Mouse (Mus musculus): Measurements from ENCODE around the gene Gtf3c4. TPM values are rescaled to one million over a fixed set of nuclear protein-coding genes. Genes with fewer than 3 reads are reported as not detected.
A peak's percentile ranks its signal among the peaks of the same experiment; 100 is the strongest.

Gtf3c4 gene
- polyA plus RNA-seq, 1 experiment = 7.1 TPM

DNA sequence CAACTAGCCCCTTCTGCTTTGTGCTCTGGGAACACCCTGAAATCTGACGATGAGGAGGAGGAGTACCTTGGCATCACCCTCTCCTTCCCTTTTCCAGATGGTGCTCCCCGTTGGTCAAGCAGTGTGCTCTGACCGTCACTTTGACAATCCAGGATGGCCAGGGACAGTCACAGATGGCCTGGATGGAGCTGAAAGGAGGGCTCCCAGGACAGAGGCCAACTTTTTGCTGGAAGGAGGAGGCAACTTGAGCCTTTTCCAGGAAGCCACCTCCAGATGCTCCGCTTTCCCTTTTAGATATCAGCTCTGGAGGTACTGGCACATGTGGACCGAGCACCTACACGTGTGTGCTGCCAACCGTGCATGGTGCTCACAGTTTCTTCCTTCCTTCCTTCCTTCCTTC lies 36.8 kb downstream of the Gtf3c4 start:
- 70% methylated on average over 7 of the region's 7 CpGs for WGBS
- H3K36me3 ChIP-seq (ENCODE audit: control insufficient read depth, insufficient read depth, low read length) = no peaks in the 10 kb centered on the region
- H3K4me1 ChIP-seq (ENCODE audit: control insufficient read depth, insufficient read depth, low read length) = no peaks in the 10 kb centered on the region
- H3K27me3 ChIP-seq (replicated peaks; ENCODE audit: control insufficient read depth, insufficient read depth, low read length) = no peaks in the 10 kb centered on the region
- DNase-seq = no peak
- no peak overlapping the region for H3K4me3 ChIP-seq (ENCODE audit: insufficient read depth, low read depth, low read length)
- no peak overlapping the region for H3K27ac ChIP-seq (ENCODE audit: insufficient read depth, low read depth, low read length)
- TF ChIP-seq CTCF (conservative IDR thresholded peaks at IDR 0.05; ENCODE audit: insufficient read depth, insufficient read length, low read depth, low read length) (no peak), POLR2A (IDR thresholded peaks at IDR 0.05; ENCODE audit: low read depth, low read length) (no peak)

DNA sequence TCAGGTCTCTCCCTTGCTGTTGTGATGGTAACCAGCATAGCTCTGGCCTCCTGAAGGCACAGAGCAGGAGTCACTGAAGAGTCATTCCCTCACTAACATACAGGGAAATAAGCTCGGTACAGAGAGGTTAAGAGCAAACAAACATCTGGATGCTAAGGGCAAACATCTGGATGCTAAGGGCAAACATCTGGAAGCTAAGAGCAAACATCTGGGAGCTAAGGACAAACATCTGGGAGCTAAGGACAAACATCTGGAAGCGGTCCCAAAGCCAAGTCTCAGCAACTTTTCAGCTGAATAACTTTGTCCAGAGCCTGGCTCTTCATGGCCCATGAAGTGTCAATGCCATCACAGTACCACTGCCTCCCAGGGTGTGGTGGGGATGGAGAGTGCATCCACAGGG lies 40.6 kb downstream of the Gtf3c4 start:
- Histone ChIP-seq H3K27ac (ENCODE audit: insufficient read depth, low read depth, low read length) (no peak overlapping the region), H3K36me3 (ENCODE audit: control insufficient read depth, insufficient read depth, low read length) (no peaks in the 10 kb centered on the region), H3K27me3 (replicated peaks; ENCODE audit: control insufficient read depth, insufficient read depth, low read length) (no peaks in the 10 kb centered on the region), H3K4me1 (ENCODE audit: control insufficient read depth, insufficient read depth, low read length) (no peaks in the 10 kb centered on the region), H3K4me3 (ENCODE audit: insufficient read depth, low read depth, low read length) (no peak overlapping the region)
- no peak for DNase-seq
- 79% methylated on average over 2 of the region's 2 CpGs for WGBS
- TF ChIP-seq CTCF (conservative IDR thresholded peaks at IDR 0.05; ENCODE audit: insufficient read depth, insufficient read length, low read depth, low read length) = no peak

DNA sequence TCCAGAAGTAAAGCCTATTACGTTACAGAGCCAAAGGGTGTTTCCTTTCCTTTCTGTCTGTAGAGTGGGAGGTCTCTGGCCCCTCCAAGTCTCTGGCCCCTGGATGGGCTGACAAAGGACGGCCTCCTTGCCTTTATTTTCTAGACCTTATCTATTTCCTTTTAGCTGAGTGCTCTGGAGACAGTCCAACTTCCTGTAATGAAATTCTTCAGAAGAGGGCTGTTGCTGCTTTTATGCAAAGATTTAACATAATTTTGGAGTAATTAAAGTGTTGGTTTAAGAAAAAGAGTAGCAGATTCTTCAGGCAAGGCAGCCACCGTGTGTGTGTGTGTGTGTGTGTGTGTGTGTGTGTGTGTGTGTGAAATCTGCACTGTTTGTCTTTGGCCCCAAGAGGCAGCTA lies 41.8 kb downstream of the Gtf3c4 start:
- WGBS = 13% methylated on average over 3 of the region's 3 CpGs
- H3K27ac ChIP-seq (ENCODE audit: insufficient read depth, low read depth, low read length) = no peak overlapping the region

DNA sequence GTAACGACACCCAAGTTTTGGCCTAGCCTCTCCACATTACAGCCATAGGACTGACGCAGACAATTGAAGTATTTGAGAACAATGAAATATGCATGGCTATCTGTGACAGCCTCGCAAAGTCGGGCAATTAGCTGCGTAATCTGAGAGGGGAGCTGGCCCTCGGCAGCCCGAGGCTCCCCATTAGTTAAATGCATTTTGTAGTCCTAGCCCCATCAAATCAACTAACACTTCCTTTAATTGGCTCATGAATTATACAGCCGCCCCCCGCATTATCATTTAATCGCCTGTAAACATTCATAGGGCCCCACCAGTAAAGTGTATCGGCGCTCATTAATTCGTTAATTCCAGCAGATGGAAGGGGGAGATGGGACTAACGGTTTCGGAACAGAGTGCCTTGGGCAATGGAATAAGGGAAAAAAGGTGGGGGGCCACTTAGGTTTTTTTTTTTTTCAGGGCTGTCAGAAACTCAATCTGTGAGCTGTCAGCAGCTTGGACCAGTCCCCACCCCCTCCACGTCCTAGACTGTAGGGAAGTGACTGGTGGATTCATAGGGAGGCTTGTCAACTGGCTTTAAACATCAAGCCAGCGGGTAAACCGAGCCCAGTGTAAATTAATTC lies 42.6 kb downstream of the Gtf3c4 start:
- Histone ChIP-seq H3K36me3 (ENCODE audit: control insufficient read depth, insufficient read depth, low read length) (no peaks in the 10 kb centered on the region), H3K27me3 (replicated peaks; ENCODE audit: control insufficient read depth, insufficient read depth, low read length) (no peaks in the 10 kb centered on the region), H3K4me1 (ENCODE audit: control insufficient read depth, insufficient read depth, low read length) (no peaks in the 10 kb centered on the region), H3K4me3 (ENCODE audit: insufficient read depth, low read depth, low read length) (no peak overlapping the region), H3K27ac (ENCODE audit: insufficient read depth, low read depth, low read length) (no peak overlapping the region)
- DNase-seq = no peak
- TF ChIP-seq CTCF (conservative IDR thresholded peaks at IDR 0.05; ENCODE audit: insufficient read depth, insufficient read length, low read depth, low read length) (no peak), POLR2A (IDR thresholded peaks at IDR 0.05; ENCODE audit: low read depth, low read length) (no peak)
- WGBS = 33% methylated on average over 18 of the region's 18 CpGs

More for the DNA sequence above, 41.8 kb downstream of the Gtf3c4 start:
- no peak overlapping the region for H3K4me3 ChIP-seq (ENCODE audit: insufficient read depth, low read depth, low read length)
- no peaks in the 10 kb centered on the region for H3K4me1 ChIP-seq (ENCODE audit: control insufficient read depth, insufficient read depth, low read length)
- no peaks in the 10 kb centered on the region for H3K36me3 ChIP-seq (ENCODE audit: control insufficient read depth, insufficient read depth, low read length)
- DNase-seq = peak; percentile 27
- H3K27me3 ChIP-seq (replicated peaks; ENCODE audit: control insufficient read depth, insufficient read depth, low read length) = no peaks in the 10 kb centered on the region
- TF ChIP-seq CTCF (conservative IDR thresholded peaks at IDR 0.05; ENCODE audit: insufficient read depth, insufficient read length, low read depth, low read length) (no peak), POLR2A (IDR thresholded peaks at IDR 0.05; ENCODE audit: low read depth, low read length) (no peak)

DNA sequence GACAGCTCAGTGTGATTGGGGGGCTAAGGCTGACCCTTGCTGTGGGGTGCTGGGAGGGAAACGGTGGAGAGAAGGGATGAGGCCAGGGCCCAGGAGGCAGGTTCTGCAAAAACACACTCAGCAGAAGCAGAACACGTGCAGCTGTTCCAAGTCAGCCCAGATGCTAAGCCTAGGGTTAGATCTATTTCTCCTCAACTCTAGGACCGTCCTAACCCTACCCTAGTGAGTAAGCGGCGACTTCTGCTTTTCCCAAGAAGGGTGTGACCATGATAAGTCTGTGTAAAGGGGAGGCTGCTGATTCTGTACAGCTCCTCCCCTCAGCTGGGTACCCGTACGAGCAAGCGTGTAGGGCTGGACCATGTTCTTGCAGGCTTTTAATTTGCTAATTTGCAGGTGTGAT lies 43.9 kb downstream of the Gtf3c4 start:
- 77% methylated on average over 8 of the region's 8 CpGs for WGBS
- TF ChIP-seq POLR2A (IDR thresholded peaks at IDR 0.05; ENCODE audit: low read depth, low read length) (no peak), CTCF (conservative IDR thresholded peaks at IDR 0.05; ENCODE audit: insufficient read depth, insufficient read length, low read depth, low read length) (no peak)
- H3K4me1 ChIP-seq (ENCODE audit: control insufficient read depth, insufficient read depth, low read length) = no peaks in the 10 kb centered on the region
- H3K27ac ChIP-seq (ENCODE audit: insufficient read depth, low read depth, low read length) = no peak overlapping the region
- no peak overlapping the region for H3K4me3 ChIP-seq (ENCODE audit: insufficient read depth, low read depth, low read length)
- H3K36me3 ChIP-seq (ENCODE audit: control insufficient read depth, insufficient read depth, low read length) = no peaks in the 10 kb centered on the region
- DNase-seq = no peak
- H3K27me3 ChIP-seq (replicated peaks; ENCODE audit: control insufficient read depth, insufficient read depth, low read length) = no peaks in the 10 kb centered on the region

DNA sequence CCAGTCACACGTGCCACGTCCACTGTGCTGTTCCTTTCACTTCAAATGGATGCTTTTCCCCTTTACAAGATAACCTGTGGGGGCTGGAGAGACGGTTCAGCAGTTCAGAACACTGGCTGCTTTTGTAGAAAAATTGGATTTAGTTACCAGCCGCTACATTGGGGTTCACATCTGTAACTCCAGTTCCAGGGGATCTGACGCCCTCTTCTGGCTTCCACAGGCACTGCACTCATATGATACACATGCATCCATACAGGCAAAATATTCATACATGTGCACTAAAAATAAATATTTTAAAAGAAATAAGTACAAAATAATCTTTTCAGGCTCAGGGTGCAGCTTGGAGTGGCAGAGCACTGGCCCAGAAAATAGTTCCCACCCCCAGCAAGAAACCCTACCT lies 45.5 kb downstream of the Gtf3c4 start:
- H3K4me3 ChIP-seq (ENCODE audit: insufficient read depth, low read depth, low read length) = no peak overlapping the region
- TF ChIP-seq POLR2A (IDR thresholded peaks at IDR 0.05; ENCODE audit: low read depth, low read length) (no peak), CTCF (conservative IDR thresholded peaks at IDR 0.05; ENCODE audit: insufficient read depth, insufficient read length, low read depth, low read length) (no peak)
- no peaks in the 10 kb centered on the region for H3K4me1 ChIP-seq (ENCODE audit: control insufficient read depth, insufficient read depth, low read length)
- DNase-seq = no peak
- H3K27ac ChIP-seq (ENCODE audit: insufficient read depth, low read depth, low read length) = no peak overlapping the region
- 69% methylated on average over 5 of the region's 5 CpGs for WGBS
- no peaks in the 10 kb centered on the region for H3K27me3 ChIP-seq (replicated peaks; ENCODE audit: control insufficient read depth, insufficient read depth, low read length)
- H3K36me3 ChIP-seq (ENCODE audit: control insufficient read depth, insufficient read depth, low read length) = no peaks in the 10 kb centered on the region

DNA sequence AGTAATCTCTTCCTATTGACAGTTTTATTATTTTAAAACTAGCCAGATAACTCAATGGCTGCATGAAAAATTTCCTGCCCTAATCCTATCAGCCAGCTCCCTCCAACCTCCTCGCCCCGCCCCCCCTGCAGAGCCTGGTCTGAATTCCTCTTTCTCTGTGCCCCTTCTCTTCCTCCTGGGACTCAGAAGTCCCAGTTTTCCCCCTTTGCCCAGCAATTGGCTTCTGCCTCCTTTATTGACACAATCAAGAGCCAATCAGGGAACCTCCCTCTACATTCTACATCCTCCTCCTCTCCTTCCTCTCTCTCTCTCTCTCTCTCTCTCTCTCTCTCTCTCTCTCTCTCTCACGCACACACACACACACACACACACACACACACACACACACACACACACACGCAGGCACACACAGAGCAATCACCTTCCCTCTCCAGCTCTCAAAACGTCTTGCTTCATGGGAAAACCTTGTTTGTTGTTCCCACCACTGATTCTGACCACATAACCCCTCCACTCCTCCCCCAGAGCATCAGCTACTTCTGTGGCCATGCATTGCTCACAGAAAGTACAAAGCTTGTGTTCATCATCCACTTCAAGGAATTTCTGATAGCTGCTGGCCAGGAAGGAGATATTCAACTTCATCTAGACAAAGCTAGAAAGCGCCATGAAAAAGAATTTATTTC lies 47.1 kb downstream of the Gtf3c4 start:
- Histone ChIP-seq H3K4me3 (ENCODE audit: insufficient read depth, low read depth, low read length) (no peak overlapping the region), H3K36me3 (ENCODE audit: control insufficient read depth, insufficient read depth, low read length) (no peaks in the 10 kb centered on the region), H3K27me3 (replicated peaks; ENCODE audit: control insufficient read depth, insufficient read depth, low read length) (no peaks in the 10 kb centered on the region), H3K4me1 (ENCODE audit: control insufficient read depth, insufficient read depth, low read length) (no peaks in the 10 kb centered on the region), H3K27ac (ENCODE audit: insufficient read depth, low read depth, low read length) (no peak overlapping the region)
- 40% methylated on average over 5 of the region's 6 CpGs for WGBS
- peak; percentile 37 for DNase-seq
- no peak for TF ChIP-seq POLR2A (IDR thresholded peaks at IDR 0.05; ENCODE audit: low read depth, low read length)
- TF ChIP-seq CTCF (conservative IDR thresholded peaks at IDR 0.05; ENCODE audit: insufficient read depth, insufficient read length, low read depth, low read length) = no peak
